Mouse (Mus musculus): ENCODE results near the gene Tmpo.

Gene Tmpo

GRCm38 (mm10) chr10:91158442-91158841 is 22.7 kb downstream of the Tmpo start:
- no peak for DNase-seq (ENCODE audit: low read depth, low spot score)

- DNase-seq (ENCODE audit: low read depth, low spot score): no peak
Observed at GRCm38 (mm10) chr10:91156338-91156737, 24.8 kb downstream of the Tmpo start.

- peak; percentile 79 for DNase-seq (ENCODE audit: low read depth, low spot score)
Observed at GRCm38 (mm10) chr10:91153894-91154503, 27.1 kb downstream of the Tmpo start.

GRCm38 (mm10) chr10:91145413-91145812 is 35.7 kb downstream of the Tmpo start:
- DNase-seq (ENCODE audit: low read depth, low spot score): no peak

- no peak for DNase-seq (ENCODE audit: low read depth, low spot score)
Observed at GRCm38 (mm10) chr10:91143313-91144230, 37.5 kb downstream of the Tmpo start.

GRCm38 (mm10) chr10:91142654-91143191 is 38.4 kb downstream of the Tmpo start:
- DNase-seq (ENCODE audit: low read depth, low spot score): no peak

- peak; percentile 66 for DNase-seq (ENCODE audit: low read depth, low spot score)
Observed at GRCm38 (mm10) chr10:91141564-91141963, 39.6 kb downstream of the Tmpo start.

GRCm38 (mm10) chr10:91139148-91139766 is 41.9 kb downstream of the Tmpo start:
- no peak for DNase-seq (ENCODE audit: low read depth, low spot score)

- DNase-seq (ENCODE audit: low read depth, low spot score): peak; percentile 47
Observed at GRCm38 (mm10) chr10:91138317-91138716, 42.8 kb downstream of the Tmpo start.

- no peak for DNase-seq (ENCODE audit: low read depth, low spot score)
Observed at GRCm38 (mm10) chr10:91137400-91137799, 43.7 kb downstream of the Tmpo start.

- no peak for DNase-seq (ENCODE audit: low read depth, low spot score)
Observed at GRCm38 (mm10) chr10:91135302-91135972, 45.7 kb downstream of the Tmpo start.

GRCm38 (mm10) chr10:91131565-91131964 is 49.5 kb downstream of the Tmpo start:
- DNase-seq (ENCODE audit: low read depth, low spot score): no peak

- no peak for DNase-seq (ENCODE audit: low read depth, low spot score)
Observed at GRCm38 (mm10) chr10:91130792-91131191, 50.3 kb downstream of the Tmpo start.

GRCm38 (mm10) chr10:91128551-91129160 is 52.5 kb downstream of the Tmpo start:
- no peak for DNase-seq (ENCODE audit: low read depth, low spot score)

GRCm38 (mm10) chr10:91127395-91127794 is 53.7 kb downstream of the Tmpo start:
- DNase-seq (ENCODE audit: low read depth, low spot score): no peak

- no peak for DNase-seq (ENCODE audit: low read depth, low spot score)
Observed at GRCm38 (mm10) chr10:91126618-91127355, 54.3 kb downstream of the Tmpo start.

- peak; percentile 99 for DNase-seq (ENCODE audit: low read depth, low spot score)
Observed at GRCm38 (mm10) chr10:91123828-91124822, 57.0 kb downstream of the Tmpo start, which contains the start of gene Slc25a3. Gene Slc25a3, minus strand, starts transcription at chr10:91124059.

GRCm38 (mm10) chr10:91123281-91123827 is 57.8 kb downstream of the Tmpo start:
- no peak for DNase-seq (ENCODE audit: low read depth, low spot score)

GRCm38 (mm10) chr10:91122646-91123045 is 58.5 kb downstream of the Tmpo start:
- DNase-seq (ENCODE audit: low read depth, low spot score): peak; percentile 57
